ENCODE assay signal across 8 mouse cellular contexts in the genomic region with DNA sequence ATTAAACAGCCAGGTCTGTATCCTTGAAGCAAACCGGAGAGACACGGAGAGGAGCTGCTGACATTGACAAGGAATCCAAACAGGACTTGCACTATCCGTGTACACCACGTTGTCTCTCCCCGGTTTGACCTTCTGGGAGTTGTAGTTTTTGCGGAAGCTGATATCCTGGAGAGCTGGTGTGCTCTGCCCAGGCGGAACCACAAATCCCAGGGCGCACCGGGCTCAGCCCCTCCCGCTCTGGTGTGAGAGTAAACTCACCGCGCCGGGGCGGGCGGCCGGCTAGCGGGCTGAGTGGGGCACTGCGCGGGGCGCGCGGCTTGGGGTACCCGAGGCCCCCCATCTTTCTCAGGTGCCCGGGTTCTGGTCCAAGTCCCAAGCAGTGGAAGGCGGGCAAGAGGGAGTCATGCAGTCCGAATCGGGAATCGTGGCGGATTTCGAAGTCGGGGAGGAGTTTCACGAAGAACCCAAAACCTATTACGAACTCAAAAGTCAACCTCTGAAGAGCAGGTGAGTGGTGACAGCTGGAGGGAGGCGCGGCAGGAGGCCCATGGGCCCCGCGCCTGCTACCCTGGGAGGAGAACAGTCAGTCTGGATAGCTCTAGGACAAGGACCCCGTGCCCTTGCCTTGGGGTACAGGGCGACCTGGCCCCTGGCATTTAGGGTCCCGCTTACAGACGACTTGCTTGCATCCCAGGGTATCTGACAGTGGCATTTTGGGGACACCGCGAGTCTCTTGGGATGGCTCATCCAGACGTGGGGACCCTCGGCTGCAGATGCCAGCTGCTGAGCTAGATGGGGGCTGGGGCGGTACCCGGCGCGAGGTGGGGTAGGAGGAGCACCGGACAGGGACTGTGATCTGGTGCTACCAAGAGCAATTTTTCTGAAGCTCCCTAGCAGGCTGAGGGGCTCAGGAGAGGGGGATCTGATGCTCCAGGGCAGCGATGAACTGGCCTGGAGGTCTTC. TPM values are rescaled to one million over a fixed set of nuclear protein-coding genes. Genes with fewer than 3 reads are reported as not detected.
A peak's percentile ranks its signal among the peaks of the same experiment; 100 is the strongest.
DNase-seq lines count a peak whose midpoint lies in the region; ATAC-seq and TF ChIP-seq lines count a peak whose summit lies in the region.

A gene (plus strand): TSS at position 272 of the 963 bp plus-strand sequence.

- H3K4me2 ChIP-seq in heart, embryonic 12.5 days, result peak within 1 kb of the TSS; percentile 92
- peak within 1 kb of the TSS; percentile 100 for H3K4me2 ChIP-seq in kidney, postnatal 0 days (ENCODE audit: low read length)
- H3K4me2 ChIP-seq in liver, embryonic 11.5 days, result peak within 1 kb of the TSS; percentile 87
- H3K4me2 ChIP-seq in stomach, embryonic 14.5 days (replicated peaks; ENCODE audit: low read depth, low read length), result peak within 1 kb of the TSS; percentile 93

- no peak for TF ChIP-seq CTCF in C2C12 (IDR thresholded peaks at IDR 0.05; ENCODE audit: control insufficient read depth, insufficient read depth, insufficient read length)
- TF ChIP-seq CTCF in kidney, postnatal 0 days (IDR thresholded peaks at IDR 0.05; ENCODE audit: low read depth), result no peak

- no peak within 1 kb of the TSS for H3K27ac ChIP-seq in heart, embryonic 12.5 days (ENCODE audit: poor library complexity, severe bottlenecking)
- H3K27ac ChIP-seq in kidney, postnatal 0 days, result no peak within 1 kb of the TSS
- H3K27ac ChIP-seq in liver, embryonic 11.5 days (ENCODE audit: low read depth, low read length), result no peak within 1 kb of the TSS
- no peak within 1 kb of the TSS for H3K27ac ChIP-seq in stomach, embryonic 14.5 days (ENCODE audit: low read length)

- H3K9me3 ChIP-seq in heart, embryonic 12.5 days (replicated peaks), result no peaks in the 10 kb centered on the region
- H3K9me3 ChIP-seq in kidney, postnatal 0 days (replicated peaks; ENCODE audit: low read length), result no peaks in the 10 kb centered on the region
- H3K9me3 ChIP-seq in liver, embryonic 11.5 days (ENCODE audit: control insufficient read depth, low read length), result no peaks in the 10 kb centered on the region
- H3K9me3 ChIP-seq in stomach, embryonic 14.5 days (ENCODE audit: control insufficient read depth, low read depth, low read length), result no peaks in the 10 kb centered on the region

- no peaks in the 10 kb centered on the region for H3K79me3 ChIP-seq in C2C12 (ENCODE audit: low read depth)

- H3ac ChIP-seq in C2C12 (ENCODE audit: control insufficient read depth, insufficient read length, low read depth), result peak within 1 kb of the TSS; percentile 42

- peak; percentile 83 for DNase-seq in brain, embryonic 18.5 days (ENCODE audit: low read depth, low spot score)
- peak; percentile 97 for DNase-seq in kidney, postnatal 0 days (ENCODE audit: low spot score)
- peak; percentile 85 for DNase-seq in liver, embryonic 11.5 days (ENCODE audit: low spot score)
- DNase-seq in naive thymus-derived CD4-positive, alpha-beta T cell, adult 2 months (ENCODE audit: low read depth), result peak; percentile 91

- H3K79me2 ChIP-seq in C2C12 (ENCODE audit: control insufficient read depth, insufficient read depth), result no peaks in the 10 kb centered on the region

- peak within 1 kb of the TSS; percentile 63 for H3K4me3 ChIP-seq in C2C12 (ENCODE audit: insufficient read depth, poor library complexity, severe bottlenecking)
- peak within 1 kb of the TSS; percentile 73 for H3K4me3 ChIP-seq in heart, embryonic 12.5 days
- peak within 1 kb of the TSS; percentile 73 for H3K4me3 ChIP-seq in kidney, postnatal 0 days (replicated peaks; ENCODE audit: low read depth, low read length)
- peak within 1 kb of the TSS; percentile 71 for H3K4me3 ChIP-seq in liver, embryonic 11.5 days (ENCODE audit: low read depth, low read length)
- peak within 1 kb of the TSS; percentile 67 for H3K4me3 ChIP-seq in stomach, embryonic 14.5 days (ENCODE audit: low read depth, low read length)

- no peaks in the 10 kb centered on the region for H3K27me3 ChIP-seq in C2C12 (ENCODE audit: control insufficient read depth, insufficient read depth, insufficient read length)
- H3K27me3 ChIP-seq in heart, embryonic 12.5 days (replicated peaks), result no peaks in the 10 kb centered on the region
- no peaks in the 10 kb centered on the region for H3K27me3 ChIP-seq in kidney, postnatal 0 days (ENCODE audit: insufficient read depth, low read length)
- H3K27me3 ChIP-seq in liver, embryonic 11.5 days (replicated peaks; ENCODE audit: control insufficient read depth, insufficient read depth, low read length), result no peaks in the 10 kb centered on the region
- no peaks in the 10 kb centered on the region for H3K27me3 ChIP-seq in stomach, embryonic 14.5 days (ENCODE audit: control insufficient read depth, insufficient read depth, low read length)

- H3K9ac ChIP-seq in heart, embryonic 12.5 days, result peak within 1 kb of the TSS; percentile 72
- H3K9ac ChIP-seq in kidney, postnatal 0 days (ENCODE audit: low read depth, low read length), result peak within 1 kb of the TSS; percentile 63
- H3K9ac ChIP-seq in liver, embryonic 11.5 days (ENCODE audit: low read depth, low read length), result peak within 1 kb of the TSS; percentile 63
- H3K9ac ChIP-seq in stomach, embryonic 14.5 days (replicated peaks; ENCODE audit: low read depth, low read length), result peak within 1 kb of the TSS; percentile 42

- ATAC-seq in erythroid progenitor cell, adult 5-6 weeks (replicated peaks; ENCODE audit: low FRiP score, poor library complexity, severe bottlenecking), result peak; percentile 82
- ATAC-seq in heart, embryonic 12.5 days (ENCODE audit: insufficient number of reproducible peaks, low FRiP score), result peak; percentile 95
- ATAC-seq in kidney, postnatal 0 days (replicated peaks; ENCODE audit: low FRiP score, low read depth), result peak; percentile 98
- peak; percentile 100 for ATAC-seq in liver, embryonic 11.5 days (replicated peaks; ENCODE audit: low FRiP score)
- peak; percentile 95 for ATAC-seq in stomach, embryonic 14.5 days (ENCODE audit: insufficient number of reproducible peaks, insufficient read depth, low FRiP score, low read depth)

- H3K4me1 ChIP-seq in heart, embryonic 12.5 days (replicated peaks), result peaks cover 27% of the 10 kb centered on the region
- H3K4me1 ChIP-seq in kidney, postnatal 0 days (replicated peaks; ENCODE audit: insufficient read depth, low read length), result peaks cover 6% of the 10 kb centered on the region; the same call in 1 of the 2 replicates
- no peaks in the 10 kb centered on the region; the same call in 1 of the 2 replicates for H3K4me1 ChIP-seq in liver, embryonic 11.5 days (replicated peaks; ENCODE audit: control insufficient read depth, insufficient read depth, low read length)
- H3K4me1 ChIP-seq in stomach, embryonic 14.5 days (ENCODE audit: control insufficient read depth, insufficient read depth, low read length), result no peaks in the 10 kb centered on the region

- no peaks in the 10 kb centered on the region for H3K36me3 ChIP-seq in C2C12 (ENCODE audit: control insufficient read depth, insufficient read depth)
- H3K36me3 ChIP-seq in heart, embryonic 12.5 days, result no peaks in the 10 kb centered on the region
- no peaks in the 10 kb centered on the region for H3K36me3 ChIP-seq in kidney, postnatal 0 days (ENCODE audit: insufficient read depth, low read length)
- no peaks in the 10 kb centered on the region for H3K36me3 ChIP-seq in liver, embryonic 11.5 days (ENCODE audit: control insufficient read depth, insufficient read depth, low read length)
- no peaks in the 10 kb centered on the region for H3K36me3 ChIP-seq in stomach, embryonic 14.5 days (ENCODE audit: control insufficient read depth, insufficient read depth, low read length)

- WGBS in heart, embryonic 12.5 days, result under 1% methylated on average over 51 of the region's 51 CpGs
- WGBS in kidney, postnatal 0 days, result under 1% methylated on average over 51 of the region's 51 CpGs
- WGBS in liver, embryonic 11.5 days, result under 1% methylated on average over 51 of the region's 51 CpGs
- under 1% methylated on average over 51 of the region's 51 CpGs for WGBS in stomach, embryonic 14.5 days

TF ChIP-seq in C2C12, 6 proteins besides CTCF, POLR2A, EP300 and RAD21:
- TF ChIP-seq MYOG (IDR thresholded peaks at IDR 0.05; ENCODE audit: control insufficient read depth, extremely low read depth, insufficient read length) (no peak), MAX (IDR thresholded peaks at IDR 0.05) (peak; percentile 58), USF1 (IDR thresholded peaks at IDR 0.05; ENCODE audit: low read depth) (peak; percentile 62)

RNA-seq across cellular contexts. Expression of the gene that starts here (rescaled TPM):
- polyA plus RNA-seq in C2C12 (2012; fragmentation: generic; extraction: Trizol), result 0.70 TPM
- total RNA-seq in erythroid progenitor cell, adult 5-6 weeks (2015; ENCODE audit: low replicate concordance), result 4.7 TPM in 1 of 2 replicates, not detected in the other
- 0.77 and 3.6 TPM in 2 replicates for total RNA-seq in erythroid progenitor cell, adult 5-6 weeks (2017; ENCODE audit: low replicate concordance)
- 19.5 and 20.9 TPM in 2 replicates for polyA plus RNA-seq in heart, embryonic 12.5 days (2016; fragmentation: Nextera tagmentation; extraction: Ambion mirVana)
- polyA plus RNA-seq in kidney, postnatal 0 days (2015; fragmentation: Nextera tagmentation; extraction: Ambion mirVana), result 6.8 and 7.5 TPM in 2 replicates
- 0.27 and 1.0 TPM in 2 replicates for polyA plus RNA-seq in liver, embryonic 11.5 days (2014; fragmentation: Nextera tagmentation; extraction: Ambion mirVana)
- 3.1 and 3.5 TPM in 2 replicates for polyA plus RNA-seq in stomach, embryonic 14.5 days (2014; fragmentation: Nextera tagmentation; extraction: Ambion mirVana)
